Mouse (Mus musculus) embryo, embryonic 9.5 days (tissue): ENCODE measurements around the gene Flywch2.
"Not testable (repeated sequence)": the region's sequence is repeated elsewhere in the genome, so short reads cannot be mapped to it uniquely, and the experiment has no call there.

Experiments used
- DNase-seq: peaks from one replicate; pipeline ENCODE4 v3.0.0-alpha.2; 2017; ENCODE audit errors: extremely low spot score

The Flywch2 gene

GRCm38 (mm10) chr17:23790269-23791078, 4.6 kb upstream of the Flywch2 start, which contains the start of gene Srrm2:
Srrm2 (plus strand) TSS chr17:23790532.
- DNase-seq: peak; percentile 79

GRCm38 (mm10) chr17:23789749-23790268, 3.9 kb upstream of the Flywch2 start:
- DNase-seq: no peak

DNA sequence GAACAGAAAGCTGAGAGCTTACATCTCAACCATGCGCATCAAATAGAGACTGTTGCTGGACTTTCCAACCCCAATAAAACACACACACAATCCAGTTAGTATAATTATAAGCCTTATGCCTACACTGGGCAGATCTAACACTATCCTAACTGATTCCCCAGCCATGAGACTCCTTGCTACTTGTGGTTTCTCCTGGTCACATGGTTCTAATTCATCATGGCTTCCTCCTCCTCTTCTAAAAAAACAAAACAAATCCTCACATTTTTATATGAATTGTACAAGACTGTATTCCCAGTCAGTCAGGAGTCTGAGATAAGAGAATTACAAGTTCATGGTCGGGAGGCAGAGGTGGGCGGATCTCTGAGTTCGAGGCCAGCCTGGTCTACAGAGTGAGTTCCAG, 3.1 kb upstream of the Flywch2 start:
- no peak for DNase-seq

DNA sequence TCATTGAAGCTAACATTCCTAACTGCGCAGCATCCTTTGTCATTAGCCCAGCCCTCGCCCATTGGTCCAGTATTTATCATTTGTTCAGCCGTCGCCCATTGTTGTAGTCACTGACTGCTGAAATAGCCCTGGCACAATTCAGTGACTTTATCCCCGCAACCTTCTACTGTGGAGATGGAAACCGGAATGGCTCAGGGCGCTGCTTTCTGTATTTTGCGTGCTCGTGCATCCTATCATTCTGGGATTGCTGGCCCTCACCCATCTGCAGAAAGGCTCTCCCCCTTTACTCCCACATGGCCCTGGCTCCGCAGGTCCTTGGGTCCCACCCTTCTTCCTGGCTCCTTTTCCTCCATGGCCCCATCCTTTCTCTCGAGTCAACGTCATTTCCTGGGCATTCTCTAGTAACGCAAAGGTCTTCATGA, 640 bp upstream of the Flywch2 start:
- DNase-seq: peak; percentile 39

- DNase-seq: no peak
These were observed 2.5 kb downstream of the Flywch2 start for GRCm38 (mm10) chr17:23783352-23783751.

- DNase-seq: no peak
These were observed 7.4 kb downstream of the Flywch2 start for GRCm38 (mm10) chr17:23778447-23778846.

DNA sequence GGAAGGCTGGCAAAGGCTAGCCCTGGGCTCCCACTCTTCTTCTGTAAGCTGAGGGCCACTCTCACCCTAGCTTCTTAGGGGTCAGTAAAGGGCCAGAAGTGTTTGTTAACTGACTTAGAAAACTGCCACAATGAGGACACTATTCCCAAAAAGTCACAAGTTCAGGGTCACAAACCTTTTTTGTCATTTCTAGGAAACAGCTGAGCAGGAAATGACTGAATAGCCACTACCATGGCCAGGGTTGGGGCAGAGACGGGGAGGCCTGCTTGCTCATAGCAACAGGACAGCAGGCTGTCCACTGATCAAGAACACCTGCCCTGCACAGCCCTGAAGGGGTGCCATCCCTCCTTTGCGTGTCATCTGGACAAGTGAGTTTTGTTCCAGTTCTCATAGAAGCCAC, 8.7 kb downstream of the Flywch2 start:
- DNase-seq: no peak

DNA sequence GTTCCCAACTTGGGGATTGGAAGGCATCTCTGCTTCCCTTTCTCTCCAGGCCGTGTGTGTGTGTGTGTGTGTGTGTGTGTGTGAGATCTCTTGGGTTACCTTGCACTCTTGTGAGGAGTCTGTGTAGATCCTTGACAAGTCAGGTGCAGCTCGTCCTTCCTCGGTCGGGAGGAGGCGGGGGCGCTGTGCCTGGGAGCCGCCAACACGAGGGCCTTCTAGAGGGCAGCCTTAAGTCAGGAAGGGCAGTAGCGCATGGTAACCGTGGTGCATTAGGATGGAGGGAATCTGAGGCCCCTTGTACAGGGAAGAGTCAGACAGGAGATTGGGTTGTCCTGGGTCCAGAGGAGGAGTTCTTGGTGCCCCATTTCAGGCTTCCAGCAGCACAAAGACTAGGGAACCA, 9.7 kb downstream of the Flywch2 start:
- no peak for DNase-seq

GRCm38 (mm10) chr17:23774090-23774489, 11.8 kb downstream of the Flywch2 start:
- DNase-seq: peak; percentile 79

- no peak for DNase-seq
These were observed 12.2 kb downstream of the Flywch2 start for GRCm38 (mm10) chr17:23773676-23774075.

GRCm38 (mm10) chr17:23772219-23772556, 13.7 kb downstream of the Flywch2 start:
- not testable (repeated sequence) for DNase-seq

- peak; percentile 99 for DNase-seq
These were observed 14.3 kb downstream of the Flywch2 start, which contains the start of gene Flywch1 for GRCm38 (mm10) chr17:23771284-23772218. Flywch1 (minus strand) TSS chr17:23771602.

GRCm38 (mm10) chr17:23770896-23771283, 15.0 kb downstream of the Flywch2 start:
- no peak for DNase-seq

DNA sequence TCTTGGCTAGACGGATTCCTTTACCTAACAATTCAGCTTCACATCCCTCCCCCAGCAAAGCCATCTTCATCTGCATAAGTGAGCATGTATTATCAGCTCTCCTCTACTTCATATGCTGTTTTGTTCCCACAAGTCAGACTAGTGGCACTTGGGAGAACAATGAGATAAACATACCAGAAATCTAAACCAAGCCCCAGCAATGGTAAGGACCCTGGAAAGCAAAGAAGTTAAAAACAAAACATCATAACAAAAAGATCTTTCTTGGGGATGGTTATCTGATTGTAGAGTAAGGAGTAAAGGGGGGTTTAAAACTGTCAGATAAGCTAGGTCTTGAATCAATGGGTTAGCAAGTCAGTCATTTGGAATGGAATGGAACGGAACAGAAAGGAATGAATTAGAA, 15.4 kb downstream of the Flywch2 start:
- DNase-seq: no peak

DNA sequence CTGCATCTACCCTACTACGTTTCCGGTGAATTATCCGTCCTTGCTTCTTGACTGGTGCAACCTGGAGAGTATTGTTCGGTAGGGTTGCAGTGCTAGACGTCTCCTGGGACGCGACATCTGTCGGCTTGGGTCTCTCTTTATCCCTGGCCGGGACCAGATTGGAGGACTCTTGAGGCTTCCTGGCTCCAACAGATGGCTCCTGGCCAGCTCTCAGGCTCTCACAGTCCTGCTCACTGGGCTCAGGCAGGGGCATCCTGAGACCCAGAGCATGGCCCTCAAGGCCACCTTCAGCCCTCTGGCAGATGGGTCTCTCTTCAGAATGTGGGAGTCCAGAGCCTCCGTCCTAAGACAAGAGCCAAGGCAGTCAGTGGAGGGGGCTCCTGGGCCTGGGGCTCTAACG, 22.9 kb downstream of the Flywch2 start:
- no peak for DNase-seq

DNA sequence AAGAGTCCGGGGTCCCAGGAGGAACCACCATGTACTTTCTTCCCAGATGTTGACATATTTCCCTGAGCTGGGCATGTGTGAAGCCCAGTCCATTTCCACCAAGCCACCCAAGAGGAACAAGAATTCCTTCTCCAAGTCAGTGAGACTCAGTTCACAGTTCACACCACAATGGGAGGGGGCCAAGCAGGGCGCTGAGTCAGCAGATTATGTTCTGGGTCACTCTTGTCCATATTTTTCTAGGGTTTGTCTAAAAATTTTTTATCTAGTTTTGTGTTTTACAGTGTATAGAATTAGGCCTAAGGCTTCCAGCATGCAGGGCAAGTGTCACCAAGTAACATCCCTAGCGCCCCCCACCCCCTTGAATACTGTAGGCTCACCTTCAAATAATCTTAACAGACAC, 24.7 kb downstream of the Flywch2 start:
- no peak for DNase-seq

GRCm38 (mm10) chr17:23760231-23760630, 25.6 kb downstream of the Flywch2 start:
- DNase-seq: no peak

DNA sequence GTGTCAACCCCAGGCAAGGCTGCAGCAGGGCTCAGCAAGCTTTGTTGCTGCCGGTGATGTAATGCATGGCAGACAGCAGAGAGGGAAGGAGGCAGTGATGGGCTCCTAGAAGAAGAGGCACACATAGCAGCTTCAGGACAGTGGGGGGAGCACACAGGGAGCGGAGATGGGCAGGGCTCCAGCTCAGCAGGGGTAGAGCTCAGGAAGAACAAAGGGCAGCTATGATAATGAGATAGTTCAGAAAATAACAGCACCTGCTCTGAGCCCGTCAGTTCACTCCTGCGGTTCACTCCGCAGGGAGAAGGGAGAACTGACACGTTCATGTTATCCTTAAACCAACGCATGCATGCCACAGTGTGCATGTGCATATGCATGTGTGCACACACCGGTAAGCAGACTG, 27.1 kb downstream of the Flywch2 start:
- no peak for DNase-seq

GRCm38 (mm10) chr17:23757581-23757980, 28.3 kb downstream of the Flywch2 start:
- no peak for DNase-seq

DNA sequence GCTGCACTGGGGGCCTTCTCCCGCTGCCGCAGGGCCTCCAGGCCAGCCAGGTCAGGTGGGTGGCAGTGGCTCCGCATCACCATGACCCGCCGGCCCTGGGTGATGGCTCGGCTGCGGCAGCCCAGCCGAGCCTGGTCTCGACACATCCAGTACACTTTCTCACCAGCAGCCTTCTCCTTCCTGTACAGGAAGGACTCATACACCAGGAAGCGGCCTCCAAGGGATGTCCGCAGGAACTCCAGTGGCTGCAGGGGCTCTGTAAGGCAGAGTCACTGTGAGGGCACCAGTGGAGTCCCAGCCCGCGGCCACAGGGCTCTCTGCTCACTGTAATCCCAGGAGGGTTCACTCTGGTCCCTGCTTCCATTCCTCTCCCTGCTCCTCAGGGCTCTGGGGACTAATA, 30.2 kb downstream of the Flywch2 start:
- no peak for DNase-seq

DNA sequence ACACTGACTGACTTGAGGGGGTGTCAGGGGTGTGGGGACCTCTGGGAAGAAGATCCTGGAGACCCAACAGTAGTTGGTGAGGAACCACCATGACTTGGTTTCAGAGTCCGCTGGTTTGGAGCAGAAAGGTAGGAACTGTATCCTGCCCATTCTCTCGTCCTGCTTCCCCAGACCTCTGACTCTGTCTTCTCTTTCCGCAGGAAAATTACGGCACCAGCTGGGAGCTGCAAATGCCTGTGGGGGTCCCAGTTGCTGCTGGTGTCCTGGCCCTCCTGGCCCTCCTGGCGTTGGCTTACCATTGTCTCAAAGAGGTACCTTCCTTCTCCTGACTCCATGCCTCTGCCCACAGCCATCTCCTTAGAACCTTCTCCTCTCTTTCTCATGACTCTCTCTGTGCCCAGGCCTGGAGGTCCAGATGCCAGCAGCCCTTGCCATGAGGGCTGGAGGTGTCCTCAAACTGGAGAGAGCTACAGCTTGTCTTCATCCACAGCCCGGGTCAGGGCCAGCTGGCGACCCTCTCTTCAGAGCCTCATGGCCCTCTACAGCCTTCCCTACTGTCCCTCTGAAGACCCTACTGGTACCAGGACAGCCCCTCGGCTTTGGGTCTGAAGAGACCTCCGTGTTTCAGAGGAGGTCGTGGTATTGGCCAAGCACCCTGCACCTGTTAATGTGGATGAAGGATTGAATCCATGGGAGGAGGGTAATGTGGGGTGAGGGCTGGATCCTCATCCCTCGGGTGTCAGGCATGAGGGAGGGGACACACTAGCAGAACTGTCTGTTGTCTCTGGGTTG, 36.3 kb downstream of the Flywch2 start:
- no peak for DNase-seq
